In the genomic region with DNA sequence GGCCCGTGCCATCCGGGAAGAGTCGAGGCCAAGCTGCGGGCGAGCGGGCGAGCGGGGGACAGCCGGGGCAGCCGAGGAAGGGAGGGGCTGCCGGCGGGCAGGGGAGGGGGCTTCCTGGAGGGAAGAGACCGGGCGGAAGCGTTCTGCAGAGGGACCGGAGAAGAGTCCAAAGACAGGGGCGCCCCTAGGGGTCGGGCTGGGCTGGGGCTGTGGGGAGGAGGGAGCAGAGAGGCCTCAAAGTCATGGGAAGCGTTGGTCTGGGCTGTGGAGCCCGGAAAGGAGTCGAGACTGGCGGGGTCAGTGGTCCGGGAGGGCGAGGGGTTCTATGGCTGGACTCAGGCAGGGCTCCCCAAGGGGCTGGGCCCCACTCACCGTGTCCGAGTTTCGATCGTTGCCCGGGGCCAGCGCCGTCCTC, we compare ENCODE assay signal across 8 mouse cellular contexts. TPM values are rescaled to one million over a fixed set of nuclear protein-coding genes. Genes with fewer than 3 reads are reported as not detected.
DNase-seq lines count a peak whose midpoint lies in the region; ATAC-seq lines count a peak whose summit lies in the region.

No protein-coding gene starts in this region.

- H3K4me3 ChIP-seq in embryonic facial prominence, embryonic 12.5 days: peak overlapping the region; percentile 97
- peak overlapping the region; percentile 86 for H3K4me3 ChIP-seq in heart, embryonic 16.5 days (ENCODE audit: low read length)
- peak overlapping the region; percentile 93 for H3K4me3 ChIP-seq in megakaryocyte, embryonic 14.5 days (replicated peaks)

- H3K27me3 ChIP-seq in embryonic facial prominence, embryonic 12.5 days: no peaks in the 10 kb centered on the region
- H3K27me3 ChIP-seq in heart, embryonic 16.5 days (ENCODE audit: control insufficient read depth, insufficient read depth, low read length): no peaks in the 10 kb centered on the region
- no peaks in the 10 kb centered on the region for H3K27me3 ChIP-seq in megakaryocyte, embryonic 14.5 days (replicated peaks)

- H3K9ac ChIP-seq in embryonic facial prominence, embryonic 12.5 days: peak overlapping the region; percentile 92
- H3K9ac ChIP-seq in heart, embryonic 16.5 days (ENCODE audit: low read length): peak overlapping the region; percentile 90

- H3K4me2 ChIP-seq in embryonic facial prominence, embryonic 12.5 days (replicated peaks): peak overlapping the region; percentile 99
- H3K4me2 ChIP-seq in heart, embryonic 16.5 days (ENCODE audit: low read depth, low read length): peak overlapping the region; percentile 96

- intact Hi-C loops in left cerebral cortex, postnatal 14 days (cut with DNase I): no loop called here

- WGBS in embryonic facial prominence, embryonic 12.5 days: under 1% methylated on average over 23 of the region's 31 CpGs
- under 1% methylated on average over 29 of the region's 31 CpGs for WGBS in heart, embryonic 16.5 days

- H3K9me3 ChIP-seq in embryonic facial prominence, embryonic 12.5 days: no peaks in the 10 kb centered on the region
- no peaks in the 10 kb centered on the region for H3K9me3 ChIP-seq in heart, embryonic 16.5 days (replicated peaks; ENCODE audit: control insufficient read depth, low read length)
- H3K9me3 ChIP-seq in megakaryocyte, embryonic 14.5 days: no peaks in the 10 kb centered on the region

- peak overlapping the region; percentile 87 for H3K27ac ChIP-seq in embryonic facial prominence, embryonic 12.5 days
- H3K27ac ChIP-seq in heart, embryonic 16.5 days (ENCODE audit: low read length): peak overlapping the region; percentile 81

- peak; percentile 26 to 53 for DNase-seq in CD8-positive naive resting alpha-beta T cell, adult 2 months (ENCODE audit: low read depth in 2 of 2, low spot score in 2 of 2)
- DNase-seq in left cerebral cortex, postnatal 14 days (ENCODE audit: low spot score in 2 of 2): peak; percentile 49 to 50
- DNase-seq in right cerebral cortex, postnatal 10 days (ENCODE audit: low spot score in 2 of 2): peak; percentile 77 to 79
- no peak for DNase-seq in c-Kit-positive CD71-positive TER-119-positive erythroid progenitor cells, embryonic 14.5 days (ENCODE audit: low spot score)

- peak; percentile 45 for ATAC-seq in activated CD4-positive, CD25-positive, alpha-beta regulatory T cell, adult 4 months
- ATAC-seq in embryonic facial prominence, embryonic 12.5 days (ENCODE audit: insufficient number of reproducible peaks, insufficient read depth, low FRiP score, low TSS enrichment): peak; percentile 69
- peak; percentile 74 for ATAC-seq in heart, embryonic 16.5 days (replicated peaks; ENCODE audit: extremely low read depth, insufficient read depth, low FRiP score)

- H3K4me1 ChIP-seq in embryonic facial prominence, embryonic 12.5 days: peaks cover 23% of the 10 kb centered on the region
- H3K4me1 ChIP-seq in heart, embryonic 16.5 days (ENCODE audit: control insufficient read depth, insufficient read depth, low read length): peaks cover 24% of the 10 kb centered on the region
- H3K4me1 ChIP-seq in megakaryocyte, embryonic 14.5 days: peaks cover 76% of the 10 kb centered on the region

- peaks cover 23% of the 10 kb centered on the region for H3K36me3 ChIP-seq in embryonic facial prominence, embryonic 12.5 days
- H3K36me3 ChIP-seq in heart, embryonic 16.5 days (ENCODE audit: control insufficient read depth, insufficient read depth): no peaks in the 10 kb centered on the region
- peaks cover 38% of the 10 kb centered on the region for H3K36me3 ChIP-seq in megakaryocyte, embryonic 14.5 days (replicated peaks; ENCODE audit: low read length)

RNA-seq across cellular contexts. Expression of a gene that starts 0.5 kb away (rescaled TPM):
- polyA plus RNA-seq in activated CD4-positive, CD25-positive, alpha-beta regulatory T cell, adult 4 months (2017; shearing (Covaris generic)): 1 to 10 TPM; 1.2 to 2.7 TPM
- polyA plus RNA-seq in embryonic facial prominence, embryonic 12.5 days (2016; fragmentation: Nextera tagmentation; extraction: Ambion mirVana): 16.3 and 17.9 TPM in 2 replicates
- polyA plus RNA-seq in heart, embryonic 16.5 days (2015; fragmentation: Nextera tagmentation; extraction: Ambion mirVana): 4.5 and 6.2 TPM in 2 replicates
- total RNA-seq in left cerebral cortex, postnatal 14 days (2021): 10 to 100 TPM; 89.9 to 96.7 TPM
- polyA plus RNA-seq in megakaryocyte, embryonic 14.5 days (2012; ENCODE audit: insufficient read depth, low replicate concordance): 102 and 169 TPM in 2 replicates

RNA-seq across cellular contexts. Expression of a gene that starts 5.1 kb away (rescaled TPM):
- not detected for polyA plus RNA-seq in activated CD4-positive, CD25-positive, alpha-beta regulatory T cell, adult 4 months (2017; shearing (Covaris generic))
- polyA plus RNA-seq in embryonic facial prominence, embryonic 12.5 days (2016; fragmentation: Nextera tagmentation; extraction: Ambion mirVana): 1.0 and 1.8 TPM in 2 replicates
- 0.50 and 0.59 TPM in 2 replicates for polyA plus RNA-seq in heart, embryonic 16.5 days (2015; fragmentation: Nextera tagmentation; extraction: Ambion mirVana)
- total RNA-seq in left cerebral cortex, postnatal 14 days (2021): under 1 TPM; 0.37 to 0.80 TPM
- polyA plus RNA-seq in megakaryocyte, embryonic 14.5 days (2012; ENCODE audit: insufficient read depth, low replicate concordance): 40.8 and 53.6 TPM in 2 replicates

RNA-seq across cellular contexts. Expression of a gene that starts 50.1 kb away (rescaled TPM):
- under 1 TPM; 0.90 to 0.91 TPM for polyA plus RNA-seq in activated CD4-positive, CD25-positive, alpha-beta regulatory T cell, adult 4 months (2017; shearing (Covaris generic))
- polyA plus RNA-seq in embryonic facial prominence, embryonic 12.5 days (2016; fragmentation: Nextera tagmentation; extraction: Ambion mirVana): 4.1 and 4.6 TPM in 2 replicates
- 1.6 and 1.7 TPM in 2 replicates for polyA plus RNA-seq in heart, embryonic 16.5 days (2015; fragmentation: Nextera tagmentation; extraction: Ambion mirVana)
- 1 to 10 TPM; 7.1 to 7.2 TPM for total RNA-seq in left cerebral cortex, postnatal 14 days (2021)
- polyA plus RNA-seq in megakaryocyte, embryonic 14.5 days (2012; ENCODE audit: insufficient read depth, low replicate concordance): 5.5 and 6.5 TPM in 2 replicates

RNA-seq across cellular contexts. Expression of a gene that starts 50.1 kb away (rescaled TPM):
- 10 to 100 TPM; 38.7 to 44.6 TPM for polyA plus RNA-seq in activated CD4-positive, CD25-positive, alpha-beta regulatory T cell, adult 4 months (2017; shearing (Covaris generic))
- polyA plus RNA-seq in embryonic facial prominence, embryonic 12.5 days (2016; fragmentation: Nextera tagmentation; extraction: Ambion mirVana): 61.7 and 63.5 TPM in 2 replicates
- polyA plus RNA-seq in heart, embryonic 16.5 days (2015; fragmentation: Nextera tagmentation; extraction: Ambion mirVana): 73.2 and 83.4 TPM in 2 replicates
- total RNA-seq in left cerebral cortex, postnatal 14 days (2021): 10 to 100 TPM; 17.7 to 18.1 TPM
- polyA plus RNA-seq in megakaryocyte, embryonic 14.5 days (2012; ENCODE audit: insufficient read depth, low replicate concordance): 608 and 613 TPM in 2 replicates

RNA-seq across cellular contexts. Expression of a gene that starts 53.5 kb away (rescaled TPM):
- under 1 TPM in 1 of 2 experiments, not detected in 1; 0.34 TPM for polyA plus RNA-seq in activated CD4-positive, CD25-positive, alpha-beta regulatory T cell, adult 4 months (2017; shearing (Covaris generic))
- polyA plus RNA-seq in embryonic facial prominence, embryonic 12.5 days (2016; fragmentation: Nextera tagmentation; extraction: Ambion mirVana): 0.52 TPM in 1 of 2 replicates, not detected in the other
- 2,882 and 3,117 TPM in 2 replicates for polyA plus RNA-seq in heart, embryonic 16.5 days (2015; fragmentation: Nextera tagmentation; extraction: Ambion mirVana)
- under 1 TPM; 0.36 to 0.86 TPM for total RNA-seq in left cerebral cortex, postnatal 14 days (2021)
- 0.96 TPM in 1 of 2 replicates, not detected in the other for polyA plus RNA-seq in megakaryocyte, embryonic 14.5 days (2012; ENCODE audit: insufficient read depth, low replicate concordance)

Comparison
In these comparisons a context has a peak if more than half of its experiments do, and no peak if none do; other contexts are left out.
1. RNA of a gene that starts 5.1 kb away (polyA plus RNA-seq): 40.8 to 53.6 TPM in megakaryocyte, embryonic 14.5 days; 1.0 to 1.8 TPM in embryonic facial prominence, embryonic 12.5 days, 0.50 to 0.59 TPM in heart, embryonic 16.5 days and not detected in activated CD4-positive, CD25-positive, alpha-beta regulatory T cell, adult 4 months; every median in the first group is over 10 times any median in the second.
2. Peak in every context shown above with its lines, with median percentiles within 50 percentile points of each other: ATAC-seq and H3K4me3 ChIP-seq.